Mouse (Mus musculus): ENCODE data around the gene Atf6. TPM values are rescaled to one million over a fixed set of nuclear protein-coding genes. Genes with fewer than 3 reads are reported as not detected.

Atf6 gene
- total and polyA plus RNA-seq, 3 experiments: 11.7 to 16.4 TPM; not detected in 1

Other genes with a start within 250 kb of the Atf6 start
- gene Olfml2b, start 223.2 kb downstream of the Atf6 start, total RNA-seq (2012; rRNA removed): not detected in 2 replicates
- not detected for gene Olfml2b, start 223.2 kb downstream of the Atf6 start, polyA plus RNA-seq (2012; ENCODE audit: insufficient read depth in 1 of 2, insufficient read length in 2 of 2, low read depth in 1 of 2, low replicate concordance in 2 of 2, missing spikeins in 1 of 2)
- gene Gm26620, start 17.3 kb upstream of the Atf6 start, total RNA-seq (2012; rRNA removed): 3.1 and 5.5 TPM in 2 replicates
- 1 to 10 TPM in 1 of 2 experiments, not detected in 1; 1.0 TPM for gene Gm26620, start 17.3 kb upstream of the Atf6 start, polyA plus RNA-seq (2012; ENCODE audit: insufficient read depth in 1 of 2, insufficient read length in 2 of 2, low read depth in 1 of 2, low replicate concordance in 2 of 2, missing spikeins in 1 of 2)
- 41.8 and 50.0 TPM in 2 replicates for gene Dusp12, start 17.8 kb upstream of the Atf6 start, total RNA-seq (2012; rRNA removed)
- 10 to 100 TPM in 1 of 2 experiments, not detected in 1; 33.8 TPM for gene Dusp12, start 17.8 kb upstream of the Atf6 start, polyA plus RNA-seq (2012; ENCODE audit: insufficient read depth in 1 of 2, insufficient read length in 2 of 2, low read depth in 1 of 2, low replicate concordance in 2 of 2, missing spikeins in 1 of 2)
- not detected in 2 replicates for gene Fcrlb, start 45.2 kb upstream of the Atf6 start, total RNA-seq (2012; rRNA removed)
- gene Fcrlb, start 45.2 kb upstream of the Atf6 start, polyA plus RNA-seq (2012; ENCODE audit: insufficient read depth in 1 of 2, insufficient read length in 2 of 2, low read depth in 1 of 2, low replicate concordance in 2 of 2, missing spikeins in 1 of 2): not detected
- 0.12 and 0.39 TPM in 2 replicates for gene Fcrla, start 59.8 kb upstream of the Atf6 start, total RNA-seq (2012; rRNA removed)
- gene Fcrla, start 59.8 kb upstream of the Atf6 start, polyA plus RNA-seq (2012; ENCODE audit: insufficient read depth in 1 of 2, insufficient read length in 2 of 2, low read depth in 1 of 2, low replicate concordance in 2 of 2, missing spikeins in 1 of 2): under 1 TPM in 1 of 2 experiments, not detected in 1; 0.18 TPM
- gene Fcgr2b, start 108.8 kb upstream of the Atf6 start, total RNA-seq (2012; rRNA removed): 4.7 and 6.4 TPM in 2 replicates
- gene Fcgr2b, start 108.8 kb upstream of the Atf6 start, polyA plus RNA-seq (2012; ENCODE audit: insufficient read depth in 1 of 2, insufficient read length in 2 of 2, low read depth in 1 of 2, low replicate concordance in 2 of 2, missing spikeins in 1 of 2): 1 to 10 TPM in 1 of 2 experiments, not detected in 1; 8.2 TPM
- not detected in 2 replicates for gene Fcgr4, start 151.1 kb upstream of the Atf6 start, total RNA-seq (2012; rRNA removed)
- gene Fcgr4, start 151.1 kb upstream of the Atf6 start, polyA plus RNA-seq (2012; ENCODE audit: insufficient read depth in 1 of 2, insufficient read length in 2 of 2, low read depth in 1 of 2, low replicate concordance in 2 of 2, missing spikeins in 1 of 2): not detected
- 0.39 and 0.62 TPM in 2 replicates for gene Fcgr3, start 197.2 kb upstream of the Atf6 start, total RNA-seq (2012; rRNA removed)
- 1 to 10 TPM in 1 of 2 experiments, not detected in 1; 6.1 TPM for gene Fcgr3, start 197.2 kb upstream of the Atf6 start, polyA plus RNA-seq (2012; ENCODE audit: insufficient read depth in 1 of 2, insufficient read length in 2 of 2, low read depth in 1 of 2, low replicate concordance in 2 of 2, missing spikeins in 1 of 2)
- gene Cfap126, start 246.1 kb upstream of the Atf6 start, total RNA-seq (2012; rRNA removed): 0.69 and 0.75 TPM in 2 replicates
- gene Cfap126, start 246.1 kb upstream of the Atf6 start, polyA plus RNA-seq (2012; ENCODE audit: insufficient read depth in 1 of 2, insufficient read length in 2 of 2, low read depth in 1 of 2, low replicate concordance in 2 of 2, missing spikeins in 1 of 2): 1 to 10 TPM in 1 of 2 experiments, not detected in 1; 3.5 TPM

Measured in MEL (cell line).